Mouse (Mus musculus): ENCODE results near the gene Muc3.

- TF ChIP-seq CTCF (IDR thresholded peaks at IDR 0.05; ENCODE audit: insufficient read depth, low read length) (no peak), POLR2A (IDR thresholded peaks at IDR 0.05; ENCODE audit: borderline replicate concordance, extremely low read depth, low read depth, low read length) (no peak)
Observed at GRCm38 (mm10) chr5:137171478-137171877, 22.4 kb upstream of the Muc3 start.
